Mouse (Mus musculus): Measurements from ENCODE around the gene Sulf2.

The Sulf2 gene

DNA sequence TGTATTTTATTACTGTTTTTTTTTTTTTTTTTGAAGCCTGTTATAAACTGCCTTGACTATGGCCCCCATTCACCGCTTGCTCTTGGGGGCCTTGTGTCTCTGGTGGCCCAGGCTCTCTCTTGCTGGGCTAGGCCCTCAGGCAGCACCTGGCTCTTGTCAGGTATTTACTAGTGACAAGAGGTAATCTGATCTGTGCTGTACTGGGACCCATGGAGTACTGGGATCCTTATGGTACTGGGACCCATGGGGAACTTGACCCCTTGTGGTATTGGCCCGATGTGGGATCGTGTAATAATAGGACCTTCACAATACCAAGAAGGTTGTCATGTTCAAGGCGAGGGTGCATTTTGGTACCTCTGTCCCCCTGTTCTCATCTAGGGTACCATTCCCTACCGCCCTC lies 4.9 kb downstream of the Sulf2 start:
- DNase-seq (ENCODE audit: low read depth, low spot score), result no peak

DNA sequence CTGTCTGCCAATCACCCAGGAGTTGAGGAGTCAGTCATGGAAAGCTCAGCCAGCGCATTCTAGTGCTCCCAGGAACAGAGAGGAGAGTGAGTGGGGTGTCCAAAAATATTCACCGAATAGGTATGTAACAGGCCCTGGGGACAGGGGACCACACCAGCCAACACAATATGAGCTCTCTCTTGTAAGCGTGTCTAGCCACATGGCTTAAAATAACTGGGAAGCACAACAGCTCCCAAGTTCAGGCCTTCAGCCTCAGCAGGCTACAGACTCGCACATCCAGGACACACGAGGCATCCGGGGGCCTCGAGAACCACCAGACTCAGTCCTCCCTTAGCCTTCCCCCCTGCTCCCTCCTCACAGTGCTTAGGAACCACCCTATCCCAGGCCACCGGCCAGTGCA lies 6.0 kb downstream of the Sulf2 start:
- no peak for DNase-seq (ENCODE audit: low read depth, low spot score)

DNA sequence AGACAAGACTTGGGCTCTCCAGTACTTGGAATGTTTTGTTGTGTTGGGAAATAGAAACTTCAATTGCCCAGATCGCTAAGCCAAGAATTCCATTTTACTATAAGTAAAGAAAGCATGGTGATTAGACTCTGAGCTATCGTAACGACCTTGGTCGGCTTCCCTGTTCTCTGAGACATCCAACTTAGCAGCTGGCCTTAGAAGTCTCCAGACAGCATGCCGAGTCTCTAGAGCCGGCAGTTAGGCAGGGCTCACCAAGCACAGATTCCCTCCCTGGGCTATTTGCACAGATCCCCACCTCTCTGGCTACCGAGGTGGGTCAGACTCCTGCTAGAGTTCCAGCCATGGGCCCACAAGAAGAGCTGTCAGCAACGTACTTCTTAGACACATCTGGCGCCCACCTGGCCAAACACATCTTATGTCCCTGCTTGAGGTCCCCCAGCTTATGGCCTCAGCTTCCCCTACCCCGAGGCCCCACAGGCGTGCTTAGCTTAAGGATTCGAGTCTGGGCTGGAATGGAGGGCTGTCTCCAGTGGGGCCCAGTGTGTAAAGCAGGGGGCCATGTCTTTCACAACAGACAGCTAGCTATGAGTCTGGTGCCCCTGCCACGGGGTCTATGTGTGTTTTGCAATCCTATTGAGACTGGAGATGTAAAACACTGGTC lies 6.7 kb downstream of the Sulf2 start:
- no peak for DNase-seq (ENCODE audit: low read depth, low spot score)

DNA sequence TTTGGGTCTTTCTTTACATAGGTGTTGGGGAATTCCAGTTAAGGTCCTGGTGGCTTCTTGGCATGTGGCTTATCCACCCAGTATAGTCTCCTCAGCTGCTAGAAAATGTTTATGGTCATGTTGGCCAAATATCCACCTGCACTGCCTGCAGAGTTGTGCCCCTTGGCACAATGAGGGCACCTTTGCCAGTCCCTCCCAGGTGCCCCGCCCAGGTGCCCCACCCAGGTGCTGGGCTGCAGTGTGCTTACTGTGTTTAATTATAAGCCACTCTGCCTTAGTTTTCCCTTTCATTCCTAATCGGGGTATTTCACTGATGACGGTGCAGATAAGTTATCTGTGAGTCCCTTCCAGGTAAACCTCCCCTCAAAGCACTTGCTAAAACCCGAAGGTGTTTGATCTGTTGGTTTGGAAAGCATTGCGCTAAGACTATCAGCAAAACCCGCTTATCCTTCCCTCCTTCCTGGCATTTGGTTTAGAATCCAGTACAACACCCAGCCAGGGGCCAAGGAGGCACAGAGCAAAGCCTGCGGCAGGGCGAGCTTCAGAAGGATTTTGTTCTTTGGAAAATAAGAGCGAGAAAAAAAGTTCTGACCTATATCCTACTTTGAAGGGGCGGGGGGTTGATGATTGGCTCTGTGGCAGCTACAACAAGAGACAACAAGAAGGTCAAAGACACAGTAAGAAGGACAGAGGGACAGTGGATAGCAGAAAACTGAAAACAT lies 7.4 kb downstream of the Sulf2 start:
- no peak for DNase-seq (ENCODE audit: low read depth, low spot score)

DNA sequence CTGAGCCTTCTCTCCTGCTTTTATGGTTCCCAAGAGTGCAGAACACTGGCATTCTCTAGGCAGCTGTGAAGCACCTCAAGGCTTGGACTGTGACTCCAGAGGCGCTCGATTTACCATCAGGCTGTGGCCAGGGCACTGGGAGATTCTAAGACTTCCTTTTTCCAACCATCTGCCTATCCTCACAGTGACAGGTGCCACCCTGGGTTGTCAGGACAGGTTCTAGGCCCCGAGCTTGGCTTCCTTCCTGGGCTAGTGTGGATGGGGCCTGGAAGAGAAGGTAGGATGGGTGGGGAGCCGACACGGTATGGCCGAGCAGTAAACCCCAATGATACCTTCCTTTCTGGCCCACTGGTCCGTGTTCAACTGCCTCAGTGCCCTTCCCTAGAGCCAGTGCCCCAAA lies 9.0 kb downstream of the Sulf2 start:
- DNase-seq (ENCODE audit: low read depth, low spot score), result no peak

DNA sequence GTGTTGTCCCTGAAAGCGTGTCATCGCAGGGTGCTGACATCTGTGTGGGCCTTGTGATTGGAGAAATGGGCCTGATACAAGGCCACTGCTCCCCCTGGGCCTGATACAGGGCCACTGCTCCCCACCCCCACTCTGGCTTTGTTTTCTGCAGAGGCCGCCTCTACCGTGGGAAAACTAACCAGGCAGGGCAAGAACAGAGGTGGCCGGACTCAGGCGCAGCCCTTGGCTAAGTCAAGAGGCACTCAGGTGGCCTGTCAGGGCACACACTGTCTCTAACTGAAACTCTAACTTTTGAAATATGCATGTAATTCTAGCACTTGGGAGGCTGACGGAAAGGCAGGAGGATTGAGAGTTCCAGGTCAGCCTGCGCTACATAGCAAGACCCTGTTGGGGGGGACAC lies 10.4 kb downstream of the Sulf2 start:
- no peak for DNase-seq (ENCODE audit: low read depth, low spot score)

DNA sequence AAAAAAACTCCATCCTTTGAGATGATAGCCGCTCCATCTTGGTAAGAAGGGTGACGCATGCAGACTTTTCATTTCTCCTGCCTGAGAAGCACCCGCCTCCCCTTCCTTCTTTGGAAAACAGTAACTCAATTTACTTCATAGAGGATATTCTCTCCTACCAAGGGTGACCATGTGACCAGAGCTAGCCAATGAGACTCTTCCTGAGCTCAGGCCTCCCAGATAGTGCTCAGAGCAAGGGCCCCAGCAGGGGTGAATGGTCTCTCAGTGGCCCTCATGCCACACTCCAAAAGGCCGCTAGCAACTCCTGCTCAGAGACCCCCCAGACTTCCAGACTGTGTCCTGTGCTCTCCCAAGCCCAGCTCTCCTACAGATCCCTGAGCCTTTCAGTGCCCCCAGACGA lies 11.6 kb downstream of the Sulf2 start:
- peak; percentile 80 for DNase-seq (ENCODE audit: low read depth, low spot score)

DNA sequence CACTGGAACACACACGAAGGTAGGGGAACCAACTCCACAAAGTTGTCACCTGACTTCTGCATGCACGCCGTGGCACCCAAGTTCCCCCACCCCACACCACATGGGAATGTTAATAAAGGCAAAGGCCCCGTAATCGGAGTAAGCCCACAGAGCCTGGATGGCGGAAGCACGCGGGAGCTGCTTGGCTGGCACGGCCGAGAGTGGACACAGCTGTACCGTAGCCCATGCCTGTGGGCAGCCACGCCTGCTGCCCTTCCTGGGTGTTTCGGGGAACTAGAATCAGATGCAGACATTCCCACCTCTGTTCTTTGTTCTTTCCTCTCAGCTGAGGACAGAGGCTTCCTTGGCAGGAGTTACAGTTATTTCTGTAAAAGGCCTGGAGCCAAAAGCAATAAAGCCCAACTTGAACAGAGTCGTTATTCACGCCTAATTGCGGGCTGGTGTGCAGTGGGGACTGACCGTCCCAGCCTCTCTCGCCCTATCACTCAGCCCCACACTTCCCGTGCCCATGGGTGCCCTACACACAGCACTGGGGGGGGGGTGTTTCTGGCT lies 12.8 kb downstream of the Sulf2 start:
- no peak for DNase-seq (ENCODE audit: low read depth, low spot score)

DNA sequence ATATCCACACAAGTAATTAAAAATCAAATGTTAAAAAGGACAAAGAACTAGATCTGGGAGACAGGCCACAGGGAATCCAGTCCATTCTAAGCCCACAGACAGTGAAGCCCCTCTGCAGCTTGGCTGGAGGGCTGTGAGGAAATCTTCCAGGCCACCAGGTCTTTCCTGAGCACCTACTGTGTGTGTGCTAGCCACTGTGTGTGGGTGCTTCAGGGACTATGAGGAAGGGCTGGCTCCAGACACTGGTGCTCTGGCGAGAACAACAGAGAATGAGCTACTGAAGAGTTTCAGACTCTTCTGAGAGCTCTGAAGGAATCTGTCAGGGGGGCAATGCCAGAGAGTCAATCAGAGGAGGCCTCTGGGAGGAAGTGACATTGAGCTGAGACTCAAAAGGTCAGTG lies 13.6 kb downstream of the Sulf2 start:
- no peak for DNase-seq (ENCODE audit: low read depth, low spot score)

DNA sequence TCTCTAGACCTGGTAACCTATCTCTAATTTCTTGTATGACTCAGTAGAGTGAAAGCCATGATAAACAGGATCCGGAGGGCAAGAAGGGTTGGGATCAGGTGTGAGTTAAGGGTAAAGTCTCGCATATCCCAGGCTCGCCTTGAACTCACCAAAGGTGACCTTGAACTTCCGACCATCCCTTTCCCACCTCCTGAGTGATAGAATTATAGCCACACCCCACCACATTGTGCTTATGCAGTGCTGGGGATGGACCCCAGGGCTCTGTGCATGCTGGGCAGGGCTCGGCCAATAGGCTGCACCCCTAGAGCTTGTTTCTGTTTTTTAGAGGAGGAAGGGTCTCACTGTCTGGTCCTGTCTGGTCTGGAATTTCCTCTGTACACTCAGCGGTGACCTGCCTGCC lies 14.4 kb downstream of the Sulf2 start:
- peak; percentile 91 for DNase-seq (ENCODE audit: low read depth, low spot score)

DNA sequence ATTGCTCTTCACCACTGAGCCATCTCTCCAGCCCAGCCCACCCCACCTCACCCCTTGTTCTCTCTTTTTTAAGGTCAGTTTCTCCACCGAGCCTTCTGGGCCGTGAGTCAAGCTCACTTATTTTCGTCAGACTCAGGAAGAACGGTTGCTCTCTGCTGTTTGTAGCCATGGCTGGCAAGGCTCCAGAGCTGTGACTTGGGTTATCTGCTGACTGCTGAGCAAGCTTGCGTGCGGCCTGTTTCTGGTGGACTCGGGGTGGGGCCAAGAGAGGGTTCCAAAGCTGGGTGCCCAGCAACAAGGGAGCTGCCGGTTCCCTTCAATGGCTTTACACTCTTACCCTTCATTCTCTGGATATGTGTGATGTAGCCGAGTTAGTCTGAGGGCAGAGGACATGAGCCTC lies 15.0 kb downstream of the Sulf2 start:
- no peak for DNase-seq (ENCODE audit: low read depth, low spot score)

DNA sequence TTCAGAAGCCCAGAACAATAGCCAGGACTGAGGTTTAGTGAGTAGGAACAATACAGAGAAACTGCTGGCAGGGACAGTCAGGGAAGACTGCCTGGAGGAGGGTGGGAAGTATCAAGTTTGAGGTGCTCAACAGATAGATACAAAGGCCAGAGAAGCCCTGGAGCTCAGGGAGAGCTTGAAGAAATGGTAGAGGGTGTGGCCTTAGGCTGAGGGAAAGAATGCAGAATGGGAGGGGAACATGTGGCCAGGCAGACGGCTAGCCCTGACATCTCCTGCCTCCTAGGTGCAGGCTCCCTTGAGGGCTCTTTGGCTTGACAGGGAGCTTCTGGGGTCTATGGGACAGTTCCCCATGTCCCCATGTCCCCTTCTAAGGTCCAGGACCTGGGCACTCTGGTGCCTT lies 17.2 kb downstream of the Sulf2 start:
- peak; percentile 67 for DNase-seq (ENCODE audit: low read depth, low spot score)

DNA sequence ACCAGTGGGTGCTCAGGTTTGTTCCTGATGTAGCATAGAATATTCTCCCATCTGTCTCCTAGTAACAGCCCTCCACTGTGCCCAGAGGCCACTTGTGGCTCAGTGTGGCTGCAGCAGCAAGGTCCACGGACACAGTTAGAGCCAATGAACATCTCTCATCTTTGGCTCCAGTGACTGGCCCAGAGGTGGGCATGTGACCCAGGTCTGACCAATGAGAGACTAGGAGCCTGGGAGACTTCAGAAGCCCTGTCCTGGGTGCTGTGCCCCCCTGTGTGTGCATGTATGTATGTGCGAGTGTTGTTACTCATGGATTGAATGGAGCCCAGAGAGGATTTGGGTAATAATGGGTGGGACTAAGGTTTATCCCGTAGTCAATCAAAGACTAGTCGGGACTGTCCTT lies 18.0 kb downstream of the Sulf2 start:
- DNase-seq (ENCODE audit: low read depth, low spot score), result peak; percentile 59

DNA sequence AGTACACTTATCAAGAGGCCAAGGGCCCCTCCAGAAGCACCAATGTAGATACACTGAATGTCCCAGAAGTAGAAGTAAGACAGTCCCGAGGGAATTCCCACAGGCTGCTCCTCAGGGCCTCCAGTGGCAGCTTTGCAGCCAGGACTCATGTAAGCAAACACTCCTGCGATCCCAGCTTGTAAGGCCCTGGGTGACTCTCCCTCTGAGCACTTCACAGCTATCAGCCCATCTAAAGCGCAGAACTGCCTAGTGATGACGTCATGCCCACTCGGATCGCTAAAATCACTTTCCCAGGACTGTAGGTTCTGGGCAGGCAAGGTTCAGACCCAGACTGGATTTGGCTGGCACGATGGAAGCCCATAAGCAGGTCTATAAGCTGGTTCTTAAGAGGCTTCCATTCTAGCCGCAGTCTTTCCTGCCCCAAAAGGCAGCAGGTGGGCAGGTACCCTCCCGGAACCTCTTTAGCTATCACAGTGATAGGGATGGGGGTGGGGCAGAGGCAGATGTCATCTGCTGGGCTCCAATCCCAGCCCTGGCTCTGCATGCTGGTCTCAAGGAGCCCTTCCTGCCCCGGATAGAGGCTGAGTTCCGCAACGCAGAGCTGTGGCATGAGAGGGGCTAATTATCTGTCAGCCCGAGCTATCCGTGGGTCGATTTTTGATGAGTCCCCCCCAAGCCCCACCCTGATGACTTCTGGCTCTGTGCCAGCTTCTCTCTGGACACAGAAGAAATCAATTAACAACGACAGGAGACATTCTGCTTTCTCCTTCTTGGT lies 19.6 kb downstream of the Sulf2 start:
- no peak for DNase-seq (ENCODE audit: low read depth, low spot score)

DNA sequence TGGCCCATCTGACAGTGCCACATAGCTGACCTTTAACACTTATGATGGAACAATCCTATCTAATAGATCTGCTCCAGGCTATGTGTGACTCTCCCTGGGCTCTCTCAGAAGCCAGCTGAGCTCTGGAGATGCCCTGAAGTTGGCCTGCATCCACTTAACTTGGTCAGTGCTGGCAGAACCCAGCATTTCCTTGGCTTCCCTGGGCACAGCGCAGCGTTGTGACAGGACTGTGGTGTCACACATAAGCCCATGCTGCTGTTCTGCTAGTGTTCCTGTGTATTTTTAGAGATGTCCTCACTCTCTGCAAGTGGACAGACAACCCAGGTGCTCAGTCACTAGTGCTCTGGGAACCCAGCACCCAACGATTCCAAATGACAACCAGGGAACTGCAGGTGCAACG lies 26.7 kb downstream of the Sulf2 start:
- no peak for DNase-seq (ENCODE audit: low read depth, low spot score)

DNA sequence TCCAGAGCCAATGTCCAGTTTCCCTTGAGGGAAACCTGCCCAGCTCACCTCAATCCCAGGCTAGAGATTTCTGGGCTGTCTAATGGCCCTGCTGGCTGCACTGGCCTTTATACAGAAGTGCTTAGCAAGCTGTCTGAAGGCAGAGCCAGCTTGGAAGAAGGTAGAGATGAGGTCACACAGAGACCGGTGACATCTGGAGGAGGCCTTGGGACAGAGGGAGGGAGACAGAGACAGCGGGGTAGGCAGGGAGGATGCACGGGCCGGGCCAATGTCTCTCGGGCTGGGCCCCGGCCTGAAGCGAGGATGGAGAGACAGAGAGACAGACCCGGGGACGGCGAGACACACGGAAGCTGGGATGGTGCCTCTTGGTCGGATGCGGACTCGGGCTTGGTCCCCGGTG lies 27.4 kb downstream of the Sulf2 start:
- DNase-seq (ENCODE audit: low read depth, low spot score), result no peak

DNA sequence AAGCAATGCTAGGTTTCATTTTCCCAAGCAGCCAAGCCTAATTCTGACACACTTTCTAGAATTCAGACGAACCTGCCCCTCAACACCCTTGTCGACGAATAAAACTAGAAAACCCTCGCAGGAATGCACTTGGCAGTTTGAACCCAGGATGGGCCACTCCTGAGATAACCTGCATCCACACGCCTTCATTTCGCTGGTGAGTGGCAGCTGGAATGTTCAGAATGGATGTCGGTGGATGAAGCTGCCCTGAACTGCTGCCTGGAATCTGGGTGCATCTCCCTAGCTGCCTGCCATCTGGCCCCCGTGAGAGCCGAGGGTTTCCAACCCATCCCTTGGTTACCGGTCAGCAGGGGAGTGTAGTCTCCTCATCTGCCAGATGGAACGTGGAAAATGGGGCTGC lies 29.1 kb downstream of the Sulf2 start:
- no peak for DNase-seq (ENCODE audit: low read depth, low spot score)

DNA sequence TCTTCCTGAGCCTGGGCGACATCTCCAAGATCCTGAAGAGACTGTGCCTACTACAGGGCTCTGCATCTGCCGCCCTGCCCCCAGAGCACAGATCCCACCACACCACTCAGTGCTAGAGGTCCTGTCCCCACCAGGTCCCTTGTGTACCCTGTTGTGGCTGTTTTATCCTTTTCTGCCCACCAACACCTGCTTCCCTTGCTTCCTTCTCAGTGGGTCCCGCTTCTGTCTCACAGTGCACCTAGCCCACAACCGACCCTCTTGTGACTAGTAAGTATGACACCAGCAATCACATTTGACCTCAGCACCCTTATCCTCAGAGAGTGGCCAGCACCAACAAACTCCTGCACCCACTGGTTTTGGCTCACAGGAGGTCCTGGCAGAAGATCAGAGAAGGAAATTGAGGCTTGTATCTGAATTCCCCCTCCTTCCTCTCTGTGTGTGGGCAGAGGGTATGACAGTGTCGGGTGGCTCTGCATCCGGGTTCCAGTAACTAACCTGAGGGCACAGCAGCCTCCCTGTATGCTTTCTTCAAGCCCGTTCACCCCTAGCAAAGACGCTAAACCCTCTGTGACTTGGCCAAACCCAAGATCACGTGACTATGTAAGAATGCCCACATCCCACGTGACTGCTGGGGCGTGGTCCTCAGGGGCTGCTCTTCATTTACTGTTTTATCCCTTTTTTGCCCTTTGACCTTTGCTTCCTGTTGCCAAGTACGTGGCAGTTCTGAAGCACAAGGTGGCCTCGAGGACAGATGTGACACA lies 29.8 kb downstream of the Sulf2 start:
- peak; percentile 89 for DNase-seq (ENCODE audit: low read depth, low spot score)

DNA sequence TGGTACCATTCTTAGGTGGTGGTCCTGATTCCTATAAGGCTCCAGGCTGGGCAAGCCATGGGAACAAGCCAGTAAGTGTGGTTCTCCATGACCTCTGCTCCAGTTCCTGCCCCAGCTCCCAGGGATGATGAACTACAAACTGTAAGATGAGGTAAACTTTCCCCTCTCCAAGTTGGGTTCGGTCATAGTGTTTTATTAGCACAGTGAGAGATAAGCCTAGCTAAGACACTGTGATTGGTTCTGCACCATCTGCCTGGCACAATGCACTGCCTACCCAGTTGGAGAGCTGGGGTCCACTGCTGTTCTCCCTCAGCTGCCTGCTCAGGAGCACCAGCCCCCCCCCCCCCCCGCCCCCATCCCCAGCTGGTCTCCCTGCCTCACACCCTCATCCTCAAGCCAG lies 30.4 kb downstream of the Sulf2 start:
- no peak for DNase-seq (ENCODE audit: low read depth, low spot score)

DNA sequence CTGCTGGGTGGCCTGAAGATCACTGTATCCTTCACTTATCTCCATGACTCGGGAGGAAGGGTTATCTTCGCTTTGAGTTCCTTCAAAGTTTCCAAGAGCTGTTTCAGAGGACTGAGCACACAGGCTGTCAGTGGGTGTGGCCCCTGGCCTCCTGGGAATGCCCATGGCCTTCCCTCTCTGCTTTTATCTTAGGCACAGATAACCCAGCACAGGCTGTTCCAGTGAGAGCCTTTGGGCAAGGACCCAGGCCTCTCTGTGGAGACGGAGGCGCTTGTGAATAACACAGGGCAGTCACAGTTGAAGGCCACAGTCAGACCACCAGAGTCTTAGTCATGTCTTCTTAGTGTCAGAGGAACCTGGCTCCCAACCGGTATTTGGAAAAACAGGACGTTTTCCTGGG lies 32.7 kb downstream of the Sulf2 start:
- DNase-seq (ENCODE audit: low read depth, low spot score), result no peak

DNA sequence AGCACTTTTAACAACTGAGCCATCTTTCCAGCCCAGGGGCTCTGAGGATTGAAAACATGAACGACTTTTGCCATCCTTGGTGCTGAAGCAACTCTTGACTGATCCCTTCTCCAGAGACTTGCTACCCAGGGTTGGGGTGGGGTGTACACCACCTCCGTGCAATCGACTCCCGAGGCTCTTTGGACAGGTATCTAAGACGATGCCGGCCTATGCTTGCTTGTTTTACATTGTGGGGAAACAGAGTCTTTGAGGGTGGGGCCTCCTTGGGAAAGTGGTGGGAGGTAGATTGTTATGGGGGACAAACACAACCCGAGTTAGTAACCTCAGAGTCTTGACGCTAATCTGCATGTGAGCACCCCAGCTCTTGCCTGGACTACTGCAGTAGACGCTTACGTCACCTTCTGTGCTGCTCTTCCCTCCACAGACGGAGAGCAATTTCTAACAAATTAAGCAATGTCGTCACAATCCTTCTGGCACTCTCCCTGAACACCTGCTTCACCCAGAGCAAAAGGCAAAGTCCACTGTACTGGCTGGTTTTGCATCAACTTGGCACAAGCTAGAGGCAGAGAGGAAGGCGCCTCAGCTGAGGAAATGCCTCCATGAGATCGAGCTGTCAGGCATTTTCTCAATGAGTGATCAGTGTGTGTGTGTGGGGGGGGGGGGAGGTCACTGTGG lies 33.6 kb downstream of the Sulf2 start:
- DNase-seq (ENCODE audit: low read depth, low spot score), result no peak
